Mouse (Mus musculus): ENCODE results near the gene Jag2.

The Jag2 gene

DNA sequence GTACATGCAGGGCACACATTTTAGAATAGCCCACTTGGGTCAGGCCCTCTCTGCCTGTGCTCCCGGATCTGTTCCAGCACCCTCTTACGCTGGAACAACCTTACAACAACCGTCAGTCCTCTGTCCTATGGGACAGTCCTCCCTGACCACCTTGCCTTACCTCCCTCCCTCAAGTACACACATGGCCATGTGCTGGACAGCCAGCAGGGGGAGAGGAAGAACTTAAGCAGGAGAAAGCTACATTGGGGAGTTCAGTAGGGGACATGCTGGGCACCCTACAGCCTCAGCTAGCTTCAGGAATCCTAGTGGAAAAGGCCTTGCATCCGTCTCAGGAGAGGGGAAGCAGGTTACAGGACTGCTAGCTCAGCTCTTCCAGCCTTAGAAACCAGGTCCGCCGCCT, 3.6 kb downstream of the Jag2 start:
- ChIA-PET CTCF (interaction anchor here in 3 of 4 experiments (1.0 to 1.6 kb wide), 4 partner anchors 10 to 50 kb away, joined by 3 to 4 read pairs (median 3); no protein-coding TSS in a partner anchor), POLR2A (interaction anchor here in 2 of 4 experiments (0.6 to 1.1 kb wide), 3 partner anchors 9 to 16 kb away, joined by 3 read pairs; partner anchors contain the start of gene Nudt14 (in 1 of the 2))

DNA sequence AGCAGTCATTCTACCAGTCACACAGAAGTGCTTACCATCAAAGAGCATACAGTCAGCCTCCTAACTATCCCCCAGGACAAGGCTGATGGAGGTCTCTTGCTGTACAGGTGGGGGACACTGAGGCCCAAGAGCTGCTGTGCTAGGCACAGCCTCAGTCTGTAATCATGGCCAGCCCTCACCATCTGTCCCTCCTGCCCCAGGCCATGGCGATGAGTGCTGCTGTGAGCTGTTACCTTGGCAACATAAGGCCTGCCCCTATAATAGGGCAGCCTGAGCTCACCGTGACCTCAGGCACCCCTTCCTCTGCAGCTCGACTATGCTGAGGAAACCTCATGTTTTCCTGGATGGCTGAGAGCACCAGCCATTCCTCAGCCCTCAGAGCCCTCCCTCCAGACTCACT, 7.0 kb downstream of the Jag2 start:
- POLR2A ChIA-PET: interaction anchor here in 1 of 4 experiments (0.6 to 1.7 kb wide), 2 partner anchors 24 to 72 kb away, joined by 3 read pairs; no protein-coding TSS in a partner anchor
- CTCF ChIA-PET: no interaction called here

DNA sequence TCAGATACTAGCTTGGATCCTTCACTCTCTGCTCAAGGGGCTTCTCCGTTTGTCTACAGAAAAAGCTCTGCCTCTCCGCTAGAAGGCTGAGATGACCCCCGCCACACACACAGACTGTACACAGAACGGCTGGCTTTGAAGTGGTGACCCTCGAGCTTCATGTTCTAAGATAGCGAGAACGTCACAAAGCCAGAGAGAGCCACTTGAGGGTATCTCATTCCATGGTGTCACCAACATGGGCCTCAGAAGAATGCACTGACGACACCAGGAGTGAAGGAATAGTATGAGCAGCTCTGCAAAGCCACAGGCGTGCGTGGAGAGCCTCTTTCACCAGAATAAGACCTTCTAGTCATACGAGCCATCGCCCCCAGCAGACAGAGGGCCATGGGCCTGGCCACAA, 8.1 kb downstream of the Jag2 start:
- POLR2A ChIA-PET: interaction anchor here in 2 of 4 experiments (0.6 to 1.9 kb wide), 3 partner anchors 8 to 20 kb away, joined by 3 to 6 read pairs (median 3); partner anchors contain the start of genes Jag2 (in 1 of the 2) and Nudt14 (in 1 of the 2)
- CTCF ChIA-PET: no interaction called here

DNA sequence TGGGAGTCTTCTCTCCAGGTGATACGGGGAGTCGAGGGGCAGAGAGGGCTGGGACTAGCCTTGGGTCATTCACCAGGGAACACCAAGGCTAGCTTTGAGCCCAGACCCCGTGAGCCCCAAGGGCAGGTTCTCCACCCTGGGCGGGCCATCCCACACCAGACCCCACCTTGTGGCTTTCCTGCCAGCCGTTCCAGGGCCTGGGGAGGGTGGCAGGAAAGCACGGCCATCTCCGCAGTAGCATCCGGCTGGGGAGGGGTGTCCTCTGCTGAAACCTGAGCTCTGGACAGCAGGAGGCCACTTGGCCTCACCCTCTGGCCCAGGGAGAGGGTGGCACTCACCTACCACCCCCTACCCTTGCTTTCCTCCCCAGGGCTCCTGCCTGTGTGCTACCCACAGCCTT, 11.7 kb downstream of the Jag2 start:
- POLR2A ChIA-PET: no interaction called here
- CTCF ChIA-PET: interaction anchor here in 2 of 4 experiments (1.2 to 1.5 kb wide), 2 partner anchors 10 to 12 kb away, joined by 3 read pairs; partner anchors contain the start of gene Jag2 (in 1 of the 2)

DNA sequence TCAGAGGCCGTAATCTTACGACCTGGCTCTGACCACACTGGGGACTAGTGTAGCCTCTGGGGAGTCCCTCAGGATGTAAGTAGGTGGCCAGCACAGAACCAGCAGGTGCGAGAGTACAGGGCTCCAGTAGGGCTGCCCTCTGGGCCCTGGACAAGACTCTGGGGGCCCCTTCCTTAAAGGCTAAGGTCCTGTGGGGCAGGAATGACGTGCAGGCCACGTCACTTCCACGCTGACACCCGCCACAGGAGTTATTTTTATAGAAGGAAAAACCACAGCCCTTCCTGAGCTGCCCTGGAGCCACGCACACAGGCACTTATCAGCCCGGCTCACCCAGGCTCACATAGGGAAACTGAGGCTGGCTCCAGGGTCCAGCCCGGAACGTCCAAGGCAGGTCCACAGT, 12.1 kb downstream of the Jag2 start:
- POLR2A ChIA-PET: no interaction called here
- CTCF ChIA-PET: interaction anchor here in 2 of 4 experiments (1.2 to 1.5 kb wide), 2 partner anchors 10 to 13 kb away, joined by 3 read pairs; partner anchors contain the start of gene Jag2 (in 1 of the 2)

DNA sequence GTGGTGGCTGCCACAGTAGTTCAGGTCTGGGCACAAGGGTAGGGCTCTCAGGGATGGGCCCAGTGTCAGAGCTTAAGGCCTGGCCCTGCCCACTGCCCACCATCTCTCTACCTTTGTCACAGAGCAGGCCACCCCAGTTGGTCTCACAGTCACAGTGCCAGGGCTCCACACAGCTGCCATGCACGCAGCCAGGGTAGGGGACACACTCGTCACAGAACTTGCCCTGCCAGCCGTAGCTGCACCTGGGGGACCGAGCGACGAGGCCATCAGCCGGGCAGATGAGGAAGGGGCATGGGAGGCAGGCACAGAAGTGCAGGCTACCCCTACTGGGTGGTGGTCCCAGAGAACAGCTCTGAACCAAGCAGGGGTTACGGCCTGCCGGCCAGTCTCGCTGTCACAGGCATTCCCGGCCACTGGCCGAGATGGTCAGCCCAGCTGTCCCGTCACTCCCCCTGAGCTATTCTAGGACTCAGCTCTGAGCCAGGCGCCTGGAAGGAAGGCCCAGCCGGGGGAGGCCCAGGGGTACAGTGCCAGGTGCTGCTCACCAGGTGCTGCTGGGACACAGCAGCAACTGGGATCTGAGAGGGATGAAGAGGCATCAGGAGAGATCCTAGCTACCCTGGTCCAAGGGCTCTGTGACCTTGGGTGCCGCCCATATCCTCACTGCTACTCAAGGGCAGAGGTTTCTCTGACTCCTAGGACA, 12.7 kb downstream of the Jag2 start:
- ChIA-PET CTCF (interaction anchor here in 2 of 4 experiments (1.2 to 1.5 kb wide), 2 partner anchors 11 to 13 kb away, joined by 3 read pairs; partner anchors contain the start of gene Jag2 (in 1 of the 2)), POLR2A (interaction anchor here in 1 of 4 experiments (0.7 kb wide), 1 partner anchor 9 kb away, joined by 3 read pairs; no protein-coding TSS in a partner anchor)

DNA sequence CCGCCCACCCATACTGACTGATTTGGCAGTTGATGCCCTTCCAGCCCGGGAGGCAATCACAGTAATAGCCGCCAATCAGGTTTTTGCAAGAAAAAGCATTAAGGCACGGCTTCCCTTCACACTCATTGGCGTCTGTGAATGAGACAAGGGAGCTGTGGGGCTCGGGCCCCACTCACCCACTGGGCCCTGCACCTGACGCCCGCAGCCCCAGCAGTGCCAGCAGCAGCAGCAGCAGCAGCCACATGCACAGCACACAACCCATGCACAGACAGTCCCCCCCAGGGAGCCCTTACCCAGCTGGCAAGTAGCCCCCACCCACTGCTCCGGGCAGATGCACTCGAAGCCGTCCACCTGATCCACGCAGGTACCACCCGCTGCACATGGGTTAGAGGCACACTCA, 14.0 kb downstream of the Jag2 start:
- ChIA-PET CTCF (no interaction called here), POLR2A (no interaction called here)

DNA sequence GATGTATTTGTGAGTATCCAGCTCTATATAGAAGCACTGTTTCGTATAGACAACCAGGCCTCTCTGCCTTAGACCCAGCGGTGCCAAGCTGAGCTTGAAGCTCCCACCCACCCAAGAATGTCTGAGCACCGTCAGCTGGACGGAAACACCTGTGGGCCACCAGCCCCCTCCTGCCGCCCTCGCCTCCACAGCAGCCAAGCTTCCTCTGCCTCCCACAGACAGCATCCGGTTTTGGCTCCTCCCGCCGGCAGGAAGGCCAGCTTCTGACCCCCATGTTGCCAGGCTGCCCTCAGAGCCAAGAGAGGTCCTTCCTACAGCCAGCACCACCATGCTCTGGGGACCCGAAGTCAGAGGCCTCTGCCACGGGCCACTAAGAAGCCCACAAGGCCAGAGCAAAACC, 15.0 kb downstream of the Jag2 start:
- POLR2A ChIA-PET: interaction anchor here in 1 of 4 experiments (1.0 kb wide), 1 partner anchor 106 kb away, joined by 3 read pairs; the partner anchor contains the start of gene Clba1
- CTCF ChIA-PET: interaction anchor here in 1 of 4 experiments (0.8 kb wide), 1 partner anchor 15 kb away, joined by 3 read pairs; the partner anchor contains the start of gene Jag2

DNA sequence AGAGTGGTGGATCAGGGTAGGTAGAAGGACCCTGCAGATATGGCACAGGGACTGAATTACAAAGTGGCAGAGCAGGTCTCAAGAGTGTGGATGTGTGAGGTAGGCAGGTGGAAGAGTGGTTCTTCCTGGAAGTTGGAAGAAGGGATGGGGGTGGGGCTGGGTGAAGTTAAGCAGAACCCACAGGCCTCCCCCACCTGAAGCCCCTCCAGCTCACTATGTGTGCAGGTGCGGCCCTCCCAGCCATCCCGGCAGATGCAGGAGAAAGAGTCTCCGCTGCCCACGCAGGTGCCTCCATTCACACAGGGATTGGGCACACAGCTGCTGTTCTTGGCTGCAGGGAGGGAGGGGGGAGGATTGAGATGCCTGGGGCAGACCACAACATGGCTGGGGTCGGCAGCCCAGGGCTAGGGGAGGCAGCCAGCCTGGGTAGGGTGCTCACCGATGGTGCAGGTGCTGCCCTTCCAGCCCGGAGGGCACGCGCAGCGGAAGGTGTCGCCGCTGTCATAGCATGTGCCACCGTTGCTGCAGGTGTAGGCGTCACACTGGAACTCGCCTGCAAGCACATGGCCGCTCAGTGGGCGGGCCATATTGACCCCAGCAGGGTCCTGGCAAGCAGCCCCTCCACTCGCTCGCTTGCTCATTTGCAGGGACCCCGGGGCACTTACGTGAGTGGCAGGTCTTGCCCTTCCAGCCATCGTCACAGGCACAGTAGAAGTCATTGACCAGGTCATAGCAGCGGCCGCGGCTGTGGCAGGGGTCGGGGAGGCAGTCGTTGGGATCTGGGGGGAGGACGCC, 16.4 kb downstream of the Jag2 start:
- POLR2A ChIA-PET: interaction anchor here in 1 of 4 experiments (0.7 to 1.0 kb wide), 2 partner anchors 27 to 104 kb away, joined by 3 read pairs; partner anchors contain the start of gene Clba1
- CTCF ChIA-PET: no interaction called here

DNA sequence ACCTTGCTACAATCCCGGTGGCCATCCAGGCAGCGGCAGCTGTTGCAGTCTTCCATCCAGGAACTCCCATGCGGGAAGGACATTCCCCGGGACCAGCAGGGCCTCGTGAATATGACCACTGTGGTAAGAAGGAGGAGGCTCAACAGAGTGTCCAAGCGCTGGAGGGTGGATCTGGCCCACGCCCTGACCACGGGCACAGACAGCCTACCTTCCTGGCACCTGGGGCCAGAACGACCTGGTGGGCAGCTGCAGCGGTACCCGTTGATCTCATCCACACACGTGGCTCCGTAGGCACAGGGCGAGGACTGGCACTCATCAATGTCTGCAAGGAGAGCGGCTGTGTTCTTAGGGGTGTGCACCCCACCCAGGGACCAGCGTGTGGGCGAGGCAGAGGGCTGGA, 17.9 kb downstream of the Jag2 start:
- ChIA-PET CTCF (interaction anchor here in 1 of 4 experiments (1.4 kb wide), 1 partner anchor 36 kb away, joined by 4 read pairs; no protein-coding TSS in a partner anchor), POLR2A (no interaction called here)

DNA sequence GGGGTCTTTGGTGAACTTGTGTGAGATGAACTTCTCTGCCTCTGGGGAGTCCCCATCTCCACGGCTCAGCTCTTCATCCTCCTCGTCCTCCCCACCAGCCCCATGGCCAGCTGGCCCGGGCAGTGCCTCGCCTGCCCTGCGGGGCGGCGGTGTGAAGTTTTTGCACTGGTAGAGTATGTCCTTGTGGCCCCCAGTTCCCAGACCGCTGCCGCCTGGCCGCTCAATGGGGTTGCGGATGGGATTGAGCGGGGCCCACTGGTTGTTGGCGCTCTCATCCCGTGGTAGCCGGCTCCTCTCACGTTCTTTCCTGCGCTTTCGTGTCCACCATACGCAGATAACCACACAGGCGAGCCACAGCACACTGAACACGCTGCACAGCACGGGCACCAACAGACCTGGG, 20.6 kb downstream of the Jag2 start:
- CTCF ChIA-PET: interaction anchor here in 1 of 4 experiments (1.0 to 1.3 kb wide), 2 partner anchors 31 to 33 kb away, joined by 3 read pairs; no protein-coding TSS in a partner anchor
- POLR2A ChIA-PET: interaction anchor here in 1 of 4 experiments (0.8 to 0.9 kb wide), 2 partner anchors 11 to 795 kb away, joined by 3 read pairs; no protein-coding TSS in a partner anchor

DNA sequence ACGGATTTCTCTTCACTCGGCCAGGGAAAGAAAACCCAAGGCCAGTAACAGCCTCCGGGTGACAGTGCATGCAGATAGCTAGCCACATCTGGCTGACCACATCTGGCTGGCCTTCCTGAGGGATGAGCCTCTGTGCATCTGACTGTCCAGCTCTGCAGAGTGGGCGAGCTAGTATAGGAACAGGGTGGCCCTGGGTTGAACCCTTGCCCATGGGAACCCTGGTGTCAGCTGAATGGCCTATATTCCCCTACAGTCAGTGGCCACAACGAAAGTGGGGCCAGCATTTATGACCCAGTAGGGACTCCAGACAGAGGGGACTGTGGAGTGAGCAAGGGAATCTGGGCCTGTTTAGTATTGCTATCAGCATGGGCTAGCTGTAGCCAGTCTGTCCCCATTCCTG, 24.6 kb downstream of the Jag2 start:
- CTCF ChIA-PET: no interaction called here
- POLR2A ChIA-PET: no interaction called here

DNA sequence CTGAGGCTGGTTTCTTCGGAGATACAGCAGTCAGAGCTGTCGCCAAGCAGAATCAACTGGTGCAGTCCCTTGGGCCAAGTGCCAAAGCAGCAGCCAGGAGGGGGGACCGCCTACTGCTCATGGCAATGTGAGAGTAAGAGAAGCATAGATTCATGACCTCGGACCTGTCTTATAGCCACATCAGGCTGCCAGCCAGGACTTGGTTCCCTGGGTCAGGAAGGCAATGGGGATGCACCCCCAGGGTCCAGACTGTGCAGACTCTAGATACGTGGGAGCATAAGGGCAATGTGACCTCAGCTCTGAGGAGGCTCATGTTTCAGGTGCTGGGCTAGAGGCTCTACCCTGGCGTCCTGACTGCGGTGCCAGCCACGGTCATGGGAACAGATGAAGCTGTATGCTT, 25.6 kb downstream of the Jag2 start:
- POLR2A ChIA-PET: interaction anchor here in 1 of 4 experiments (0.5 kb wide), 1 partner anchor 48 kb away, joined by 3 read pairs; no protein-coding TSS in a partner anchor
- CTCF ChIA-PET: interaction anchor here in 1 of 4 experiments (0.6 kb wide), 1 partner anchor 40 kb away, joined by 3 read pairs; no protein-coding TSS in a partner anchor

DNA sequence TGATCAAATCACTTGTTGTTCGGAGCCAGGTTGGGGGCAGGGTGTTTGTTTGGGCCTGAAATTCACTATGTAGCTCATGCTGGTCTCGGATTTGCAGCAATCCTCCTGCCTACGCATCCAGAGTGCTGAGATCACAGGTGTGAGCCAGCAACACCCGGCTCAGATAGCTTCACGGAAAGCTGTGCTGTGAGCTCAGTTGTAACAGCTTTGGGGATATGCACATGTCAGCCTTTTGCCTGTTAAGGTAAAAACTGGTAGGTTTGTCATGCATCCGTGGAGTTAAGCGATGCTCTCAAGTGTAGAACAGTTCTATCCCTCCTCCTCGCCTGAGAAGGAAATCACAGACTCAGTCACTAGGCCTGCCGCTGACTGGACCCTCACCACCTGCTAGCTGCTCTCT, 28.9 kb downstream of the Jag2 start:
- CTCF ChIA-PET: interaction anchor here in 3 of 4 experiments (0.6 to 1.0 kb wide), 4 partner anchors 10 to 194 kb away, joined by 3 to 4 read pairs (median 4); partner anchors contain the start of gene Tex22 (in 1 of the 3)
- POLR2A ChIA-PET: interaction anchor here in 1 of 4 experiments (0.8 to 1.0 kb wide), 2 partner anchors 25 to 249 kb away, joined by 3 read pairs; no protein-coding TSS in a partner anchor

DNA sequence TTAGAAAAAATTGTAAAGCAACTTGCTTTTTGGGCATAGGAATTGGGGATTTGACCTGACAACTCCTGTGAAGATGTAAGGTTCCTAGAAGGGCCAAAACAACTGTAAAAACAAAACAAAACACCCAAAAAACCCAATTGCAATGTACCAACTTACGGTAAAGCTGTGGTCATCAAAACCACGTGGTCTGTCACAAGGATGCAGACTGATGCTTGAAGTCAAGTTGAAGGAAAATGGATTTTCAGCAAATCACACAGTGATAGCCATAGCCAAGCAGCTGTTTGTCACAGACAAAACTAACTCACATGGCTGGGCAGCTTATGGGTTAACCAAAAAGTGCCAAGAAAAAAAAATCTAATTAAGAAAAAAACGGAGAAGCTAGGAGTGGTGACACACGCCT, 30.6 kb downstream of the Jag2 start:
- POLR2A ChIA-PET: interaction anchor here in 2 of 4 experiments (1.2 to 1.4 kb wide), 2 partner anchors 12 to 24 kb away, joined by 3 read pairs; no protein-coding TSS in a partner anchor

DNA sequence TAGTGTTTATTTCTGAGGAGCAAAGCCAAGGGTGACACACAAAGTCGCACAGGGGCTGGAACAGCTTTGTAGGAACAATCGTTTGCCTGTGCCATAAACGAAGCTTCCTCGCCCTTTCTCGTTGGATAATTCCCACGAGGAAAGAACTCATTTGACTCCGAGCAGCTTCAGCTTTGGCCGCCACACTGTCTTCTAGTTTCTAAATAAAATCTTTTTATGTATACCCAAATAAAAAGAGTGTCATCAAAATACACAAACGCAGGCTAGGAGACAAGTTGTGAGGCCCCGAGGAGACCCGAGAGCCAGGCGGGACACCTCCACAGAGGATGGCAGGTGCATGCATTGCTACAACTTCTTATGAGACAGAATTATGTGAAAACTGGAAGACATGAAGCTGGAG, 31.2 kb downstream of the Jag2 start:
- POLR2A ChIA-PET: interaction anchor here in 3 of 4 experiments (0.9 to 1.4 kb wide), 5 partner anchors 12 to 96 kb away, joined by 3 to 4 read pairs (median 3); partner anchors contain the start of gene Ahnak2 (in 1 of the 3)
- CTCF ChIA-PET: interaction anchor here in 1 of 4 experiments (2.0 kb wide), 1 partner anchor 22 kb away, joined by 8 read pairs; no protein-coding TSS in a partner anchor

More for the DNA sequence above, 30.6 kb downstream of the Jag2 start:
- CTCF ChIA-PET: interaction anchor here in 1 of 4 experiments (2.0 kb wide), 1 partner anchor 23 kb away, joined by 8 read pairs; no protein-coding TSS in a partner anchor

DNA sequence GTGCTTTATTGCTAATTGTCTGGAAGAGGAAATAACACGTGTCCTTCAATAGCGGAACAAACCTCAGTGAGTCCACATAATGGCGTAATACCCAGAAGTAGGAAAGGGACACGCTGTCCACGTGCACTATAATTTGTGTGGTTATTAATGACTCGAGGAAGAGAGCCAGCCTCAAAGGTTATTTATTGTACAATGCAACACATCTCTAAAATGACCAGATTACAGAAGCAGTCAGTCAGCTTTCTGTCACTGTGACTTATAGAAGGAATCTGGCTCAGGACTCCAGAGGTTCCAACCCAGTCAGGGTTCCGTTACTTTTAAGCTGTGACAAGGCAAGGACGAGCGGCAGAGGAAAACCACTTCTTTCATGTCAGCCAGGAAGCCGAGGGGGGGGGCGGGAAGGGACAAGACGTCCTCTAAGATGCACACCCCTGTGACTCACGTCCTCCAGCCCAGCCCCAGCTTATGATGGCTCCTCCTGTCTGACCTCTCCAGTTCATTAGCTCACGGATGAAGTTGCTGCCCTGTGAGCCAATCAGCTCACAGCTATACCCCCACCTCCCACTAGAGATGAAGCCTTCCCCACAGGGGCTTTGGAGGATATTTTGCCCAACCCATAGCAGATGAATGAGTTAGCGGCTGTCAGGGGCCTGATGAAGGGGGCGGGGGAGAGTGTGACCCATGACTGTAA, 31.9 kb downstream of the Jag2 start:
- POLR2A ChIA-PET: interaction anchor here in 3 of 4 experiments (0.9 to 1.4 kb wide), 5 partner anchors 11 to 96 kb away, joined by 3 to 4 read pairs (median 3); partner anchors contain the start of gene Ahnak2 (in 1 of the 3)

More for the DNA sequence above, 31.9 kb downstream of the Jag2 start:
- CTCF ChIA-PET: interaction anchor here in 2 of 4 experiments (0.7 to 2.0 kb wide), 2 partner anchors 11 to 22 kb away, joined by 4 to 8 read pairs; no protein-coding TSS in a partner anchor

Data from embryonic stem cell, embryonic (primary cell).